Mouse (Mus musculus): ENCODE measurements around the gene Rpf2. TPM values are rescaled to one million over a fixed set of nuclear protein-coding genes. Genes with fewer than 3 reads are reported as not detected.

Gene Rpf2
- total RNA-seq (2015; ENCODE audit: low replicate concordance), result 13.0 and 15.5 TPM in 2 replicates
- 18.4 and 19.4 TPM in 2 replicates for total RNA-seq (2017; ENCODE audit: low replicate concordance)

DNA sequence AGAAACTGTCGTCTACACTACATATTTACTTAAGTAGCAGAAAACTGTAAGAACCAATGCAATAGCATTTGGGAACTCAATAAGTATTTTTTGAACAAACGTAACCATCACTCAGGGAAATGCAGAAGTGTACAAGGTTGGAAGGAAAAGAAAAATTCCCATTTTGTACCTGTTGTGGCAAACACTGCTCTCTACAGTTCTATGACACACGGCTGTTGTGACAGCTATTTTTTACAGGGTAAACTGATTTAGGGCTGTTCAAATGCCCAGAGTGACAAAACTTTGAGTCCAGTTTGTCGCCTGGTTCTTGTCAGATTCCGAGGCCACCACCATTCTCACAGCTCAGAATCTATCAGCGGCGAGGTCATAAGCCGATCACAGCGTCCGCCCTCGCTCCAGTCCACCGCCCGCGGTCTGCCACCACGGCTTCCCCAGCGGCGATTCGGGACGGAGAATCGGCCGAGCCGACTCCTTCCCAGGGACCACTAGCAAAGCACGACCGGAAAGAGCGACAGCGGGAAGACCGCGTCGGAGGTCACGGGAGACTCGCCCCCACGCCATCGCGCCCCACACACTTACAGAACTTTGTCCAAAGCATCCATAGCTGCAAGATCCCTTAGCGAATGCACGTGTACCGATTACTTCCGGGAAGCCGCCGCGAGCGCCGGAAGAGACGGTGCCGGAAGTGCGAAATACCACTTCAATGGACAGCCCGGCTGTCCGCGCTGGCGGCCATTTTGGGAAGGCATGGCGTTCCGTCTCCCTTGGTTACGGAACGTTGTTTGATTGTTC lies at the start of gene Rpf2:
TSS of gene Rpf2 (minus strand) at position 663 of the 792 bp plus-strand sequence.
- ATAC-seq (replicated peaks; ENCODE audit: low FRiP score, poor library complexity, severe bottlenecking), result peak; percentile 95

DNA sequence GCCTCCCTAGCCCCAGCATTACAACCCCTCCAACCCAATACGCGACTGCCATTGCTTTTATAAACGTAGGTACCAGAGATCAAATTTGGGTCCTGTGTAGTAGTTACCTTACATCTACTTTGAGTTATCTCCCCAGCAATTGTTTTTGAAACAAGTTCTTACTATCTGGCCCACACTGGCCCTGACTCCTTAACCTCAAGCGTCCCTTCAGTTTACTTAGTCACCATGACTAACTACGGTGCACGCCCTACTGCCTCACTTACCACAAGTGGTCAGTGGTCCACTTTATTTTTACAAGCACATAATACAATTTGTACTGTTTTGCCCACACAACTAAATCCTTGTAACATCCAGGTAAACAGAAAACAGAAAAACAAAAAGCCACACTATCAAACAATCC lies 45.8 kb upstream of the Rpf2 start:
- ATAC-seq (replicated peaks; ENCODE audit: low FRiP score, poor library complexity, severe bottlenecking), result no peak

DNA sequence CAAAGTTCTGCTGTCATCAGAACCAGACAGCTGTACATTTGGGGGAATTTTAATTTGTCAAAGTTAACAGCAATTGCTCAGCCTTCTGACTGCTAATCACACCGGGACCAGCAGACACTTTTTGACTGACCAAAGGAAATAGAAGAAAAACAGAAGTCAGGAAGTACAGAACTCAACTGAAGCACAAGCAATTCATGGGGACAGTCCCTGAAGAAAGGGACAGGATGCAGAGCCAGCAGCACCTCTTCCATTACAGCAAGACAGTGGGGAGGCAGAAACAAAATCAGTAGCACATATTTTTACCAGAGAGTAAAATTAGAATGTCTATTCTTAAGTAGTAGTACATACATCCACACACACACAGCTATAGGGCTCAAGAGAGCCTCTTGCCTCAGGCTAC lies 39.9 kb upstream of the Rpf2 start:
- ATAC-seq (replicated peaks; ENCODE audit: low FRiP score, poor library complexity, severe bottlenecking), result no peak

DNA sequence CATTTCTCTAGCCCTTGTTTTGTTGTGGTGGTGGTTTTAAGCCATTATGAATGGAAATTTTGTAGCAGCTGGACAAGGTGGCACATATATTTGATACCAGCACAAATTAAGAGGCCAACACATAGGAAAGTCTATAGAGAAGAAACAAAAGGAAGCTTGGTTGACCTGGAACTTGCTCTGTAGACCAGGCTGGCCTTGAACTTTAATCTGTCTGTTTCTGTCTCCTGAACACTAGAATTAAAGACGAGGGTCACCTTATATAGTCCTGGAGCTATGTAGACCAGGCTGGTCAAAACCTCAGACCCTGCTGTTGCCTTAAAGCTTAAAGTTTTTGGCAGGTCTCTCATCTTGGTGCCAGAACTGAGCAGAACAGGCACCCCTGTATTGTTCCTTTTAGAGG lies 38.7 kb upstream of the Rpf2 start:
- ATAC-seq (replicated peaks; ENCODE audit: low FRiP score, poor library complexity, severe bottlenecking), result no peak

DNA sequence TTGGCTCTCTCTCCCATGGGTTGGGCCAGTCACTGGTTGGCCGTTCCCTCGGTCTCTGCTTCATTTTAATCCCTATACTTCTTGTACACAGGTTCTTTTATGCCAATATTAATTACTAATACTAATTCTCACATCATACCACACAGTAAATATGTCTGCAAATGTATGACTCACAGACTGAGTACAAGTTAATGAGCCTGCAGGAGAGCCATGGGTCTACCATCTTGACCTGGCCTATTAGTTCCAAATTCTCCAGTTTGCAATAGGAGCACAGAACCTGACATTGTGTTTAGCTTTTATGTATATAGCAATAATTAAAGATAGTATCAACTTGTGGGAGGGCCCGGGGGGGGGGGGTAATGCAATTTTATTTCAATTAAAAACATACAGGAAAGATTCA lies 38.2 kb upstream of the Rpf2 start:
- no peak for ATAC-seq (replicated peaks; ENCODE audit: low FRiP score, poor library complexity, severe bottlenecking)

DNA sequence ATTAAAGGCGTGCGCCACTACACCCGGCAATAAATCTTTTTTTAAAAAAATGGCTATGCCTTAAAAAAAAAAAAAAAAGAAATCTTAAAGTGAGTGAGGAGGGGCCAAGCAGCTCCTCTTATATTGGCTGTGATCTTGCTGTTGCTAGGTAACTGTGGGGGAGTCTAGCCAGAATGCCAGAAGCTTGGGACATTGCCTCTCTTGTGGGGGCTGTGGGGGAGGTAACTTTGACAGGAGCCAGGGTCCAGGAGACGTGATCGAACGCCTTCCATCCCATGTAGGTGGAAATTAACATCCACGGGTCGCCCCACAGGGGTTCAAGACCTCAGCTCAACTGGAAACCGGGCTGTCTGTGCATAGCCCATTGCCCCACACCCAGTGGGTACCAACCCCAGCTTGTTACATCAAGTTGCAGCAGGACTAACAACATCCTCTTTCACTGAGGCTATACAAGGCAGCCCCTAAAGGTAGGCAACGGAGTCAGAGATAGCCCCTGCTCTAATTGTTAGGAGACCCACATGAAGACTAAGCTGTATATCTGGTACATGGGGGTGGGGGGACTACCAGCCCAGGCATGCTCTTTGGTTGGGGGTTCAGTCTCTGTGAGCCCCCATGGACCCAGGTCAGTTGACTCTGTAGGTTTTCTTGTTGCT lies 37.5 kb upstream of the Rpf2 start:
- no peak for ATAC-seq (replicated peaks; ENCODE audit: low FRiP score, poor library complexity, severe bottlenecking)

DNA sequence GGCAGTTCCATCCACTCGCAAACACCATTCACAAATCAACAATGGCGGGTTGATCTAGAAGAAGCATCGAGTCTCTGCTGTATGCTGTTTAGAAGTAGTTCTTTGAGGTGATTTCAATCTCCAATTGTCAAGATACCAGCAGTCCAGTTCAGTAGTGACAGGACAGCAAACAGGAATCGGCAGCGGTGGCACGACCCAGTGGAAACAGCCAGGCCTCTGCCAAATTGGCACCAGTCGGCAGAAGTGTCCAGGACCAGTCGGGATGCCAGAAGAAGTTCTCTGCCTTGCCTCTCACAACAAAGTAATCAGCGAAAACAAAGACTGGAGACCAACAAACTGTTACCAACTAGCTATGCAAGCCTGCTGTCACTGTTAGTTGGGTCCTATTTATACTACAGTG lies 36.8 kb upstream of the Rpf2 start:
- no peak for ATAC-seq (replicated peaks; ENCODE audit: low FRiP score, poor library complexity, severe bottlenecking)

DNA sequence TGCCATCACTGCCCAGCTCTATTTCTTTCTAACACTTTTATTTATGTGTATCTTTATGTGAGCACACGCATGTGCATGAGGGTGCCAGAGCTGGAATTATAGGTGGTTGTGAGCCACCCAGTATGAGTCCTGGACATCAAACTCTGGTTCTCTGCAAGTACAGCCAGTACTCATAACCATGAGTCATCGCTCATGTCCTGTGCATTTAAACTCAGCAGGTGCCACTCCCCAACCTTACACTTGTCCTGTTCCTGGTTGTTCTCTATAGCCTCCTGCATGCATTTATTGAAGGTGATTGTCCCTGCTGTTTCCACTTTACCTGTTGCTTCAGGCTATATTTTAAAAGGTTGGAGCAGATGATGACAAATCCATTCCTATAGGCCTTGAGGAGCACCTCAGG lies 34.7 kb upstream of the Rpf2 start:
- ATAC-seq (replicated peaks; ENCODE audit: low FRiP score, poor library complexity, severe bottlenecking), result no peak

DNA sequence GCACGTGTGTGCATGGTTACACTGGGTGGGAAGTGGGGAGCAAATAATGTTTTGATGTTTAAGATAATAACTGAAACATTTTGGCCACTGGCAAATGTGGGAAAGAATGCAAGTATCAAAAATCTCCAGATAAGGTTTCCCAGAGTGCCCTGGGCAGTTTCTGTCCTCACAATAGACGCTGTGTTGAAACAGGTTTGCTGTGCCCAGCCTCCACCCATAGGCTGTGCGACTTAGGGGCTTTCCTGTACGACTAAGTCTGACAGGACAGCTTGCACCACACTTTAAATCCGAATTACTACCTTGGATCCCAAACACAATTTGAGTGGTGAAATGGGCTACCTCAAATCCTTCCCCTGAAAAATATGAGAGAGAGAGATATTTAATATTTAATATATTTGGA lies 31.5 kb upstream of the Rpf2 start:
- ATAC-seq (replicated peaks; ENCODE audit: low FRiP score, poor library complexity, severe bottlenecking), result no peak

DNA sequence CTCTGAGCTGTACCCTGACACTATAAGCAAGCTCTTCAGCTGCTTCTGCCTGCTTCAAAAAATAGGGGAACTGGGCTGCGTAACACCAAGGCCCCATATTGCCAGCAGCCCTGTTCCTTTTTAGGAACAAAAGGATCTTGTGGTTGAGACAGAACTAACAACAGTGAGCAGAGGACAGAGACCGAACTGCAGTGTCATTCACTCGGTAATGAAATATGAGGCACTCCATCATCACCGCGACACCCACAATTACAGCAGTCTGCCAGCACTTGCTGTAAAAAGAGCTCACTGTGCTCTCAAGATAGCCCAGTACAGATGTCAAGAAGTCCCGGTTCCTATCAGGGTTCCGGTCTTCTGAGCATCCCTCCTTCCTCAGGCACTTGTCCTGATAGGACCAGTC lies 29.2 kb upstream of the Rpf2 start:
- ATAC-seq (replicated peaks; ENCODE audit: low FRiP score, poor library complexity, severe bottlenecking), result 0 out of 2 replicates have a peak, but pooled peaks have one; percentile 15

DNA sequence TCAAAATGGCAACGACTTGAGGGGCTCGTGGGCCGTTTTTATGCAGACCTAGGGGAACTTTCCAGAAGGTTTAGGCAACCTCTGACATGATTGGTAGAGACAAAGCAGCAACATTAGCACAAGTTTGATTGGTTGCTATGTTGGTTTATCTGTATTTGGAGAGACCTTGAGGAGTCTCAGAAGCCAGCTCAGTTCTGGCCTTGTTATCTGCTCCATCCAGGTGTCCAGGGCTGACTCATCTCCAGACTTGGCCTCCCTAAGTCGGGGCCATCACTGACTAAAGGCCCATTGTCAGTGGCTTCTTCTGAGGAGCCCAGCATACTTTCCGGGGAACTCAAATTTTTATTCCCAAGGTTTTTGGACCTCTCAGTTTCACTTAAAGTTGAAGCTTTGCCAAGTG lies 27.1 kb upstream of the Rpf2 start:
- peak; percentile 95 for ATAC-seq (replicated peaks; ENCODE audit: low FRiP score, poor library complexity, severe bottlenecking)

DNA sequence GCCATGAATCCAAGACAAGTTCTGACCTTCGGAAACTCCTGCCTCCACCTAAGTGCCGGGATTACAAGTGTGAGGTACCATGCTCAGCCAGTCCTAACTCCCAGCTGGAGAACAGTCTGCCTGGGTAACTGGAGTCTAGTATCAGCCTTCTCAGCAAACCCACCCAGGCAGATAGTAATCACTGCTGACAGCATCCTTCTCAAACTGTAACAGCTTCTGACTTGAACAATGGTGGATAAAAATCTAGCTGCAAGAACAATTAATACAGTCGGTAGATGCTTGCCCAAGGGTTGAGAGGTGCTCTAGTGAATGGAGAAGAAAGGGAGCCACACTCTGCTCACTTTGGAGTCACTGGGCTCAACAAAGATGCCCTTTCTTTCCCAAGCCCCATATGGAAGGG lies 24.4 kb upstream of the Rpf2 start:
- ATAC-seq (replicated peaks; ENCODE audit: low FRiP score, poor library complexity, severe bottlenecking), result no peak

DNA sequence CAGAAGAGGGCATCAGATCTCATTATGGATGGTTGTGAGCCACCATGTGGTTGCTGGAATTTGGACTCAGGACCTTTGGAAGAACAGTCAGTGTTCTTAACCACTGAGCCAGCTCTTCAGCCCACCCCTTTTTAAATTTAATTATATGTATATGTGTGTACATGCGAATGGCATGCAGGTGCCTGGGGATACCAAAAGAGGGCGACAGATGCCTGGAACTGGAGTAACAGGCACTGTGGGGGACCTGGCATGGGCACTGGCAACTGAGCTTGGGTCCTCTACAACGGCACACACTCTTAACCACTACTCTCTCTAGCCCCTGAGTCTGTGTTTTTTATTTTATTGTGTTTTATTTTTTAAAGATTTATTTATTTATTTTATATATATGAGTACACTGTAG lies 18.1 kb upstream of the Rpf2 start:
- no peak for ATAC-seq (replicated peaks; ENCODE audit: low FRiP score, poor library complexity, severe bottlenecking)

DNA sequence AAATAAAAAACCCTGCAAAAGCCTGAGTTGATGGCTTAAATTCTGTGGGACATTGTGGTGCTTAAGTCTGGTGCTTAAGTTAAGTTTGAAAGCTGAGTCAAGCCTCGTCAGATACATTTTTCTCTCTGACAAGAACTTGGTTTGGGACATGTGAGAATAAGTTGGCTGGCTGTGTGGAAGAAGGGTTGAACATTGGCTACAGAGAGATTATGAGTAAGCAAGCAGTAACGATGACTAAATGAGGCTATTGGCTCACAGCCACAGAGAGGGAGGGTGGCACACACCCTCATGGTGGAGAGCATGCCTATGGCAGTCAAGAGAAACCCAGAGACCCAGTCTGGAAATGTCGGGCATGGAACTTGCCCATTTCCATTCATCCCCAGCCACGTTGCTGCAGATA lies 16.9 kb upstream of the Rpf2 start:
- no peak for ATAC-seq (replicated peaks; ENCODE audit: low FRiP score, poor library complexity, severe bottlenecking)

DNA sequence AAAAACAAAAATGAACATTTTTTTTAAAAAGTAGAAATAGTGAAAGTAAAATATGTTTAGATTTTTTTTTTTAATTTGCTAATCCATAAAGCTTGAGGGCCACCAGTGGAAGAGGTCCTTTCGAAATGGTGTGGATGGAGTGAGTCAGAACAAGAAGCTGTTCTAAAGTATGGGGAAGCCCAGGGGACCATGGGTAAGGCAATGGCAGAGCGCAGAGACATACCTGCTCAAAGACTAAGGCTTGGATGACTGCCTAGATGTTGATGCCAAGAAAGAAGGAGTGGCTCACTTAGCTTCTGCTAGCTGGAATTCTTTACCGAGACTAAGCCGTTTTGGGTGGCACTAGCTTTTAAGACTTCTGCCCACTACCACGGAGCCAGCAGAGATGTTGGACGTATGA lies 15.4 kb upstream of the Rpf2 start:
- no peak for ATAC-seq (replicated peaks; ENCODE audit: low FRiP score, poor library complexity, severe bottlenecking)

DNA sequence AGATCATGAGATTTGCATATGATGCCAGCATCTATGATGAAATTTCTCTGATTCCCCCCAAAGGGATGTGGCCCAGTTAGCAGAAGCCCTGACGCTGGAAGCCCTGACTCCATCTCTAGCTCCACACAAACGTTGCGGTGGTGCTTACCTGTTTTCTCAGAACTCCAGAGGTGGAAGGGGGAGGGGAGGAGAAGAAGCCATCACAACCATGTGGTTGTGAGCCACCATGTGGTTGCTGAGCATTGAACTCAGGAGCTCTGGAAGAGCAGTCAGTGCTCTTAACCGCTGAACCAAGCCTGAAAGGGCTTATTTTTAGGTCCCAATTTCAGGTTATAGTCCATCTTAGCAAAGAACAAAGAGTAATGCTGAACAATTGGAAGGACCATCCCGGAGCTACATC lies 13.5 kb upstream of the Rpf2 start:
- no peak for ATAC-seq (replicated peaks; ENCODE audit: low FRiP score, poor library complexity, severe bottlenecking)

DNA sequence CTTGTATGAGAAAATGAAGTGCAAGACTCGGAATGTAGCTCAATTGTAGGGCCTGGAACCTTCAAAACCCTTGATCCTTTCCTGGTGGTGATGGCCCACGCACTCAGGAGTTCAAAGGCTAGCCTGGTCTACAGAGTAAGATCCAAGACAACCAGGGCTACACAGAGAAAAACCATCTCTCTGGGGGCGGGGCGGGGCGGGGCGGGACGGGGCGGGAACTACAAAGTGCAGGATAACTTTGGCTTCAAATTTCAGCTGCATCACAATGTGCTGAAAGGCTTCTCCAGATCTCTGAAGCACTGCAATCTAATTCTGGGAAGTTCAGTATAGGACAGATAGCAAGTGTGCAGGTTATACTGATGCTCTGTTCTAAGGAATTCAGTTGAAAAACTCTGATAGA lies 12.7 kb upstream of the Rpf2 start:
- no peak for ATAC-seq (replicated peaks; ENCODE audit: low FRiP score, poor library complexity, severe bottlenecking)

DNA sequence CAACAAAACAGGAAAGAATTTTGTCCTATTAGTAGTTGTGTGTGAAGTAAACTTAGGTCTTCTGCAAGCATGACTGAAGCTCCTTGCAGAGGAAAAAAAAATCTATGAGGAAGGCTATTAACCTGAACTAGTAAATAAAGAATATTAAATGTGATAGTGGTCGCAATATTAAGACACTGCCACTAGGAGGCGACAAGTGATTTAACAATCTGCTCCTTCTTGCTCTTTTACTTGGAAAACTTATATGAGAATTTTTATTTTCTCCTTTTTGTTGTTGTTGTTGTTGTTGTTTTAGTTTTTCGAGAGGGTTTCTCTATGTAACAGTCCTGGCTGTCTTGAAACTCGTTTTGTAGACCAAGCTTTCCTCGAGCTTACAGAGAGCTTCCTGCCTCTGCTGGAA lies 12.1 kb upstream of the Rpf2 start:
- peak; percentile 37; the same call in 1 of the 2 replicates for ATAC-seq (replicated peaks; ENCODE audit: low FRiP score, poor library complexity, severe bottlenecking)

DNA sequence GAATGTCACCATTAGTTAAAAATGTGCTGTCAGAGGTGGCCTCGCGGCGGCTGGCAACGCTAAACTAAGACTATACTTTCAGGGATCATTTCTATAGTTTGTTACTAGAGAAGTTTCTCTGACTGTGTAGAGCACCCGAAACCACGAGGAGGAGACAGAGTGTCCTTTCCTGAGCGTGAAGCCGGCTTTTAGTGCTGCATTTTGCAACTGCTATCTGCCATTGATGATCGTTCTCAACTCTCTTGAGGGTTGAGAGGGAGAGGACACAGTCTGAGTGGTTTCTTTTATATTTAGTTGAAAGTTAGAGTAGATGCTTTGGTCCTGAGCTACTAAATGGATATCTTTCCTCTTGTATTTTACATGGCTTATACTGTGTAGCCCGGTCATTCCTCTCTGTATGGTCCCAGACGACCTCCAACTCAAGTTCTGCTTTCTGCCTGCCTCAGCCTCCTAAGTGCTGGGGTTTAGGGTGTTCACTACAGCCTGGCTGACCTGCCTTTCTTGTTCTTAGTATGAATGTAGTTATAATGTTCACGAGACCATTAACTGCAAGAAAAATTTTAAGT lies 11.6 kb upstream of the Rpf2 start:
- ATAC-seq (replicated peaks; ENCODE audit: low FRiP score, poor library complexity, severe bottlenecking), result peak; percentile 44

DNA sequence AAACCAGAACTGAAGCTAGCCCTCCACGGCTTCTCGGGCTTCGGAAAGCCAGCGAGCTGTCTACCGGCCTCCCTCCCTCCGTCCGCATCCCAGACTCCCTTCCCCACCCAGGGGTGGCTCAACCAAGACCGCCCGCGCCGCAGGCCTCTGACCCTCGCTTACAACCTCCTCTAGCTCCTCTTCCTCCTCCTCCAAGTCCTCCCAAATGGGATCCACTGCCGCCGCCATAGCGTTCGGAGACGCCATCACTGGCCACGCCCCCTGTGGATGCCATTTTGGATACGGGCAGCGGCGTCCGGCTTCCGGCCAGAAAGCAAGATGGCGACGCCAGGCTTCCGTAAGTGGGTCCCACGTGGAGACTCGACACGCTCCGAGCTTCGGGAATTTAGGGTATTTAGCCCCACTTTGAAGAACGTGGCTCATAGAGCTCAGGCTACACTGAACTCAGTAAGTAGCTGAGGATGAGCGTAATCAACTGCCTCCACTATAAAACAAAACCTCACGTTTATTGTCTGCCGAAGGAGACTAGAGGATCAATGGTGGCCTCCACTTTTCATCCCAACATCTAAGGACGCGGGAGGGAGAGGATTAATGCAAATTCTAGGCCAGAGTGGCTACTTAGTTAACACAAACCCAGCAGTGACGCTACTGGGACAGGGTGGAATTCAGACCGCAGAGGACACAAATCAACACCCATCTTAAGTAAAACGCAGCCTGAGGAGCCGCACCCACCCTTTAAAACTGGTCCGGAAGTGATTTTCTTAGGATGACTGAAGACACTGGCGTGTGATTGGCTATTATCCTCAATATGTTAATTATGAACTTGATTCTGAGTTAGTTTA lies 10.8 kb upstream of the Rpf2 start, which contains the start of gene Gtf3c6:
TSS of gene Gtf3c6 (minus strand) at position 695 of the 842 bp plus-strand sequence.
- peak; percentile 88 for ATAC-seq (replicated peaks; ENCODE audit: low FRiP score, poor library complexity, severe bottlenecking)
